Mouse (Mus musculus): ENCODE results near the gene Ucp2.

DNA sequence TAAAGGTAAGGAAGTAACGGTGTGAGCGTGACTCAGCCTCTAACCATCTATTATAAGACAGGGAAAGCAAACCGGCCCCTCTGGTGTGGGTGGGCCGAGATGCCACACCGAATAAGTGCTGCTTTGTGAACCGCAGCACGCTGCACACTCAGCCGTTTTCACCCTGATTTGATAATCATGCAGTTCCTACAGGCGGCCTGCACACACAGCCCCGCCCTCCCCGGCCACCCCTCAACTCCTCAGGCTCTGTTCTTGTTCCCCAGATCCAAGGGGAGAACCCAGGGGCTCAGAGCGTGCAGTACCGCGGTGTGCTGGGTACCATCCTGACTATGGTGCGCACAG, 13.3 kb upstream of the Ucp2 start:
- TF ChIP-seq GATA2 (IDR thresholded peaks at IDR 0.05; ENCODE audit: borderline replicate concordance, low read depth, low read length) (no peak), CTCF (IDR thresholded peaks at IDR 0.05; ENCODE audit: low read depth, low read length) (no peak), POLR2AphosphoS5 (IDR thresholded peaks at IDR 0.05; ENCODE audit: insufficient replicate concordance, low read depth, low read length) (no peak)
